In genomic region chr16:84802217-84802616, GRCm38 (mm10) we compare ENCODE assay signal across 9 mouse cellular contexts. TPM values are rescaled to one million over a fixed set of nuclear protein-coding genes. Genes with fewer than 3 reads are reported as not detected.
DNase-seq lines count a peak whose midpoint lies in the region; ATAC-seq and TF ChIP-seq lines count a peak whose summit lies in the region.
"Had no signal": no experiment of that assay in that cellular context is flagged by ENCODE, and none has a peak within 500 bp of the region (broad histone marks: within the 10 kb centered on the region; RNA-seq: fewer than 3 reads in every experiment).

No protein-coding gene starts in this region.

- no peak overlapping the region for H3K4me3 ChIP-seq in hindbrain, postnatal 0 days (ENCODE audit: low read length)
- H3K4me3 ChIP-seq in hindbrain, embryonic 10.5 days = no peak overlapping the region
- no peak overlapping the region for H3K4me3 ChIP-seq in heart, embryonic 14.5 days (ENCODE audit: control insufficient read depth in 1 of 2, insufficient read depth in 1 of 2, low read depth in 1 of 2, low read length in 2 of 2)
- H3K4me3 ChIP-seq: limb, embryonic 15.5 days had no signal

- H3K27ac ChIP-seq in hindbrain, postnatal 0 days = no peak overlapping the region
- no peak overlapping the region for H3K27ac ChIP-seq in hindbrain, embryonic 10.5 days
- peak overlapping the region; percentile 20 to 33; a peak in 1 of 4 replicates for H3K27ac ChIP-seq in heart, embryonic 14.5 days (replicated peaks in 1 of 2; ENCODE audit: control insufficient read depth in 1 of 2, insufficient read depth in 1 of 2, low read depth in 2 of 2, low read length in 2 of 2)
- H3K27ac ChIP-seq: limb, embryonic 15.5 days had no signal

- peak; percentile 7 for DNase-seq in hindbrain, postnatal 0 days (ENCODE audit: low spot score)
- DNase-seq in hindbrain, embryonic 10.5 days (ENCODE audit: low spot score) = no peak
- peak; percentile 51 for DNase-seq in adrenal gland, adult 8-10 months
- DNase-seq in lung, adult 18-20 months = peak; percentile 66
- no peak for DNase-seq in frontal cortex, postnatal 14 days (ENCODE audit: low spot score in 2 of 2)
- no peak for DNase-seq in frontal cortex, adult 2 months (ENCODE audit: extremely low spot score in 1 of 2, low spot score in 1 of 2)

- no peaks in the 10 kb centered on the region for H3K36me3 ChIP-seq in hindbrain, postnatal 0 days (ENCODE audit: insufficient read depth, low read length)
- peaks cover 37% of the 10 kb centered on the region for H3K36me3 ChIP-seq in hindbrain, embryonic 10.5 days
- H3K36me3 ChIP-seq in heart, embryonic 14.5 days (ENCODE audit: control insufficient read depth, insufficient read depth, low read length) = no peaks in the 10 kb centered on the region
- H3K36me3 ChIP-seq: limb, embryonic 15.5 days had no signal

- no peak overlapping the region for H3K4me2 ChIP-seq in hindbrain, postnatal 0 days (ENCODE audit: low read depth, low read length)
- H3K4me2 ChIP-seq in heart, embryonic 14.5 days (ENCODE audit: low read length) = no peak overlapping the region
- H3K4me2 ChIP-seq: limb, embryonic 15.5 days had no signal

- 64% methylated on average over 6 of the region's 6 CpGs for WGBS in hindbrain, postnatal 0 days
- 85% methylated on average over 6 of the region's 6 CpGs for WGBS in hindbrain, embryonic 10.5 days
- 33% methylated on average over 6 of the region's 6 CpGs for WGBS in heart, embryonic 14.5 days

- no peak for TF ChIP-seq CTCF in hindbrain, postnatal 0 days (IDR thresholded peaks at IDR 0.05; ENCODE audit: low read depth)

- H3K27me3 ChIP-seq in hindbrain, postnatal 0 days (ENCODE audit: insufficient read depth, low read length) = no peaks in the 10 kb centered on the region
- no peaks in the 10 kb centered on the region for H3K27me3 ChIP-seq in hindbrain, embryonic 10.5 days (ENCODE audit: insufficient read depth, poor library complexity, severe bottlenecking)
- no peaks in the 10 kb centered on the region for H3K27me3 ChIP-seq in heart, embryonic 14.5 days (ENCODE audit: control insufficient read depth, insufficient read depth, low read length)
- H3K27me3 ChIP-seq: limb, embryonic 15.5 days had no signal

- H3K4me1 ChIP-seq in hindbrain, postnatal 0 days (ENCODE audit: insufficient read depth, low read length) = no peaks in the 10 kb centered on the region
- no peaks in the 10 kb centered on the region for H3K4me1 ChIP-seq in hindbrain, embryonic 10.5 days (replicated peaks)
- H3K4me1 ChIP-seq in heart, embryonic 14.5 days (ENCODE audit: control insufficient read depth in 2 of 2, insufficient read depth in 2 of 2, low read length in 2 of 2) = peaks cover 6 to 8% of the 10 kb centered on the region in 2 experiments; a peak in 3 of 4 replicates
- H3K4me1 ChIP-seq: limb, embryonic 15.5 days had no signal

- no peak overlapping the region for H3K9ac ChIP-seq in hindbrain, postnatal 0 days (replicated peaks; ENCODE audit: low read length)
- no peak overlapping the region for H3K9ac ChIP-seq in heart, embryonic 14.5 days (ENCODE audit: low read length)
- H3K9ac ChIP-seq: limb, embryonic 15.5 days had no signal

- ATAC-seq in hindbrain, postnatal 0 days = no peak
- ATAC-seq in heart, embryonic 14.5 days (ENCODE audit: insufficient number of reproducible peaks, insufficient read depth, low FRiP score, low read depth) = 0 out of 2 replicates have a peak, but pooled peaks have one; percentile 35
- ATAC-seq in activated CD4-positive, CD25-positive, alpha-beta regulatory T cell, adult 4 months = no peak

- no peaks in the 10 kb centered on the region for H3K9me3 ChIP-seq in hindbrain, postnatal 0 days (ENCODE audit: low read length)
- no peaks in the 10 kb centered on the region for H3K9me3 ChIP-seq in hindbrain, embryonic 10.5 days
- no peaks in the 10 kb centered on the region for H3K9me3 ChIP-seq in heart, embryonic 14.5 days (ENCODE audit: control insufficient read depth, low read length)
- H3K9me3 ChIP-seq: limb, embryonic 15.5 days had no signal

RNA-seq across cellular contexts. Expression of gene Jam2, which starts 28.3 kb away (rescaled TPM):
- 31.2 and 34.8 TPM in 2 replicates for total RNA-seq in hindbrain, postnatal 0 days (2014; rRNA removed)
- polyA plus RNA-seq in hindbrain, postnatal 0 days (2015; fragmentation: Nextera tagmentation; extraction: Ambion mirVana) = 28.7 and 33.2 TPM in 2 replicates
- 46.5 and 52.6 TPM in 2 replicates for polyA plus RNA-seq in hindbrain, embryonic 10.5 days (2016; fragmentation: Nextera tagmentation; extraction: Ambion mirVana)
- total RNA-seq in adrenal gland, adult 8-10 months (2022) = 10 to 100 TPM in 3 of 4 experiments, 1 to 10 TPM in 1; 10.0 to 22.1 (median 17.4) TPM
- 10.3 and 10.8 TPM in 2 replicates for polyA plus RNA-seq in heart, embryonic 14.5 days (2014; fragmentation: Nextera tagmentation; extraction: Ambion mirVana)
- 54.7 and 55.7 TPM in 2 replicates for polyA plus RNA-seq in frontal cortex, adult 2 months (2012; rRNA removed)
- not detected for polyA plus RNA-seq in activated CD4-positive, CD25-positive, alpha-beta regulatory T cell, adult 4 months (2017; shearing (Covaris generic))

RNA-seq across cellular contexts. Expression of gene Gabpa, which starts 32.5 kb away (rescaled TPM):
- 14.8 and 20.4 TPM in 2 replicates for total RNA-seq in hindbrain, postnatal 0 days (2014; rRNA removed)
- polyA plus RNA-seq in hindbrain, postnatal 0 days (2015; fragmentation: Nextera tagmentation; extraction: Ambion mirVana) = 10.6 and 11.8 TPM in 2 replicates
- polyA plus RNA-seq in hindbrain, embryonic 10.5 days (2016; fragmentation: Nextera tagmentation; extraction: Ambion mirVana) = 28.5 and 35.1 TPM in 2 replicates
- 10 to 100 TPM; 36.5 to 38.9 (median 37.6) TPM for total RNA-seq in adrenal gland, adult 8-10 months (2022)
- polyA plus RNA-seq in heart, embryonic 14.5 days (2014; fragmentation: Nextera tagmentation; extraction: Ambion mirVana) = 37.2 and 38.6 TPM in 2 replicates
- 20.1 and 20.2 TPM in 2 replicates for polyA plus RNA-seq in frontal cortex, adult 2 months (2012; rRNA removed)
- polyA plus RNA-seq in activated CD4-positive, CD25-positive, alpha-beta regulatory T cell, adult 4 months (2017; shearing (Covaris generic)) = 10 to 100 TPM; 20.9 to 25.0 TPM

RNA-seq across cellular contexts. Expression of gene Atp5j, which starts 33.2 kb away (rescaled TPM):
- 127 and 151 TPM in 2 replicates for total RNA-seq in hindbrain, postnatal 0 days (2014; rRNA removed)
- 1,026 and 1,029 TPM in 2 replicates for polyA plus RNA-seq in hindbrain, postnatal 0 days (2015; fragmentation: Nextera tagmentation; extraction: Ambion mirVana)
- 802 and 846 TPM in 2 replicates for polyA plus RNA-seq in hindbrain, embryonic 10.5 days (2016; fragmentation: Nextera tagmentation; extraction: Ambion mirVana)
- 100 to 1,000 TPM; 360 to 502 (median 410) TPM for total RNA-seq in adrenal gland, adult 8-10 months (2022)
- polyA plus RNA-seq in heart, embryonic 14.5 days (2014; fragmentation: Nextera tagmentation; extraction: Ambion mirVana) = 1,923 and 2,054 TPM in 2 replicates
- polyA plus RNA-seq in frontal cortex, adult 2 months (2012; rRNA removed) = 396 and 409 TPM in 2 replicates
- 100 to 1,000 TPM; 545 to 584 TPM for polyA plus RNA-seq in activated CD4-positive, CD25-positive, alpha-beta regulatory T cell, adult 4 months (2017; shearing (Covaris generic))

Comparison
In these comparisons a context has a peak if more than half of its experiments do, and no peak if none do; other contexts are left out.
1. DNase-seq: peak in hindbrain, postnatal 0 days (single experiment), adrenal gland, adult 8-10 months (single experiment) and lung, adult 18-20 months (2 of 2); none in hindbrain, embryonic 10.5 days (single experiment), frontal cortex, postnatal 14 days (0 of 2) and frontal cortex, adult 2 months (0 of 2).
2. H3K27ac ChIP-seq: peak in heart, embryonic 14.5 days (2 of 2); none in hindbrain, postnatal 0 days (single experiment) and hindbrain, embryonic 10.5 days (single experiment).
3. RNA of gene Jam2, which starts 28.3 kb away (polyA plus RNA-seq): 54.7 to 55.7 TPM in frontal cortex, adult 2 months, 46.5 to 52.6 TPM in hindbrain, embryonic 10.5 days, 28.7 to 33.2 TPM in hindbrain, postnatal 0 days and 10.3 to 10.8 TPM in heart, embryonic 14.5 days; not detected in activated CD4-positive, CD25-positive, alpha-beta regulatory T cell, adult 4 months; every median in the first group is over 10 times any median in the second.